Mouse (Mus musculus): ENCODE results near the gene Rasa2. TPM values are rescaled to one million over a fixed set of nuclear protein-coding genes. Genes with fewer than 3 reads are reported as not detected.
"Not testable (repeated sequence)": the region's sequence is repeated elsewhere in the genome, so short reads cannot be mapped to it uniquely, and the experiment has no call there.

Gene Rasa2
- polyA plus RNA-seq, 1 experiment = 1.5 TPM

GRCm38 (mm10) chr9:96524972-96525506 is 106.4 kb downstream of the Rasa2 start, which contains the start of gene Gm28729:
Gene Gm28729 (minus strand): TSS chr9:96525264.
- Histone ChIP-seq H3K79me2 (ENCODE audit: control insufficient read depth, insufficient read depth) (no peaks in the 10 kb centered on the region), H3ac (ENCODE audit: control insufficient read depth, insufficient read length, low read depth) (no peak within 1 kb of the TSS), H3K4me3 (ENCODE audit: insufficient read depth, poor library complexity, severe bottlenecking) (no peak within 1 kb of the TSS), H3K79me3 (ENCODE audit: low read depth) (no peaks in the 10 kb centered on the region), H3K27me3 (ENCODE audit: control insufficient read depth, insufficient read depth, insufficient read length) (peaks cover 3% of the 10 kb centered on the region), H3K36me3 (ENCODE audit: control insufficient read depth, insufficient read depth) (no peaks in the 10 kb centered on the region)
- TF ChIP-seq USF1 (IDR thresholded peaks at IDR 0.05; ENCODE audit: low read depth) (no peak), FOSL1 (IDR thresholded peaks at IDR 0.05; ENCODE audit: insufficient read depth, low read length, poor library complexity, severe bottlenecking) (no peak), MYOD1 (IDR thresholded peaks at IDR 0.05; ENCODE audit: control insufficient read depth, insufficient read length, low read depth) (no peak), CTCF (IDR thresholded peaks at IDR 0.05; ENCODE audit: control insufficient read depth, insufficient read depth, insufficient read length) (no peak), MYOG (IDR thresholded peaks at IDR 0.05; ENCODE audit: control insufficient read depth, extremely low read depth, insufficient read length) (no peak), CEBPB (IDR thresholded peaks at IDR 0.05; ENCODE audit: low read depth) (no peak), MAX (IDR thresholded peaks at IDR 0.05) (no peak)

GRCm38 (mm10) chr9:96523148-96523547 is 108.3 kb downstream of the Rasa2 start:
- H3K4me3 ChIP-seq (ENCODE audit: insufficient read depth, poor library complexity, severe bottlenecking) = no peak overlapping the region
- H3K79me3 ChIP-seq (ENCODE audit: low read depth) = no peaks in the 10 kb centered on the region
- H3K27me3 ChIP-seq (ENCODE audit: control insufficient read depth, insufficient read depth, insufficient read length) = peaks cover 3% of the 10 kb centered on the region
- TF ChIP-seq MYOG (IDR thresholded peaks at IDR 0.05; ENCODE audit: control insufficient read depth, extremely low read depth, insufficient read length) (no peak), FOSL1 (IDR thresholded peaks at IDR 0.05; ENCODE audit: insufficient read depth, low read length, poor library complexity, severe bottlenecking) (no peak)
- no peak overlapping the region for H3ac ChIP-seq (ENCODE audit: control insufficient read depth, insufficient read length, low read depth)
- no peaks in the 10 kb centered on the region for H3K36me3 ChIP-seq (ENCODE audit: control insufficient read depth, insufficient read depth)
- H3K79me2 ChIP-seq (ENCODE audit: control insufficient read depth, insufficient read depth) = no peaks in the 10 kb centered on the region

- not testable (repeated sequence) for H3ac ChIP-seq (ENCODE audit: control insufficient read depth, insufficient read length, low read depth); H3K79me3 ChIP-seq (ENCODE audit: low read depth); H3K79me2 ChIP-seq (ENCODE audit: control insufficient read depth, insufficient read depth); H3K27me3 ChIP-seq (ENCODE audit: control insufficient read depth, insufficient read depth, insufficient read length); H3K36me3 ChIP-seq (ENCODE audit: control insufficient read depth, insufficient read depth); H3K4me3 ChIP-seq (ENCODE audit: insufficient read depth, poor library complexity, severe bottlenecking)
Measured at GRCm38 (mm10) chr9:96521574-96521973, 109.8 kb downstream of the Rasa2 start.

- Histone ChIP-seq H3K79me2 (ENCODE audit: control insufficient read depth, insufficient read depth) (no peaks in the 10 kb centered on the region), H3K4me3 (ENCODE audit: insufficient read depth, poor library complexity, severe bottlenecking) (no peak overlapping the region), H3K27me3 (ENCODE audit: control insufficient read depth, insufficient read depth, insufficient read length) (no peaks in the 10 kb centered on the region)
Measured at GRCm38 (mm10) chr9:96517429-96517828, 114.0 kb downstream of the Rasa2 start.

GRCm38 (mm10) chr9:96516806-96517205 is 114.6 kb downstream of the Rasa2 start:
- no peaks in the 10 kb centered on the region for H3K79me2 ChIP-seq (ENCODE audit: control insufficient read depth, insufficient read depth)
- no peak overlapping the region for H3ac ChIP-seq (ENCODE audit: control insufficient read depth, insufficient read length, low read depth)
- H3K36me3 ChIP-seq (ENCODE audit: control insufficient read depth, insufficient read depth) = no peaks in the 10 kb centered on the region
- no peak for TF ChIP-seq MAX (IDR thresholded peaks at IDR 0.05)
- no peak for TF ChIP-seq USF1 (IDR thresholded peaks at IDR 0.05; ENCODE audit: low read depth)
- TF ChIP-seq FOSL1 (IDR thresholded peaks at IDR 0.05; ENCODE audit: insufficient read depth, low read length, poor library complexity, severe bottlenecking) = no peak
- TF ChIP-seq CTCF (IDR thresholded peaks at IDR 0.05; ENCODE audit: control insufficient read depth, insufficient read depth, insufficient read length) = no peak
- TF ChIP-seq MYOG (IDR thresholded peaks at IDR 0.05; ENCODE audit: control insufficient read depth, extremely low read depth, insufficient read length) = no peak
- no peak for TF ChIP-seq MYOD1 (IDR thresholded peaks at IDR 0.05; ENCODE audit: control insufficient read depth, insufficient read length, low read depth)
- no peak for TF ChIP-seq CEBPB (IDR thresholded peaks at IDR 0.05; ENCODE audit: low read depth)
- H3K27me3 ChIP-seq (ENCODE audit: control insufficient read depth, insufficient read depth, insufficient read length) = no peaks in the 10 kb centered on the region
- H3K4me3 ChIP-seq (ENCODE audit: insufficient read depth, poor library complexity, severe bottlenecking) = no peak overlapping the region
- no peaks in the 10 kb centered on the region for H3K79me3 ChIP-seq (ENCODE audit: low read depth)

More at GRCm38 (mm10) chr9:96517429-96517828, 114.0 kb downstream of the Rasa2 start:
- H3K79me3 ChIP-seq (ENCODE audit: low read depth) = no peaks in the 10 kb centered on the region
- no peak overlapping the region for H3ac ChIP-seq (ENCODE audit: control insufficient read depth, insufficient read length, low read depth)
- TF ChIP-seq MYOG (IDR thresholded peaks at IDR 0.05; ENCODE audit: control insufficient read depth, extremely low read depth, insufficient read length) = no peak
- no peak for TF ChIP-seq MYOD1 (IDR thresholded peaks at IDR 0.05; ENCODE audit: control insufficient read depth, insufficient read length, low read depth)
- TF ChIP-seq CEBPB (IDR thresholded peaks at IDR 0.05; ENCODE audit: low read depth) = no peak
- no peak for TF ChIP-seq CTCF (IDR thresholded peaks at IDR 0.05; ENCODE audit: control insufficient read depth, insufficient read depth, insufficient read length)
- no peak for TF ChIP-seq USF1 (IDR thresholded peaks at IDR 0.05; ENCODE audit: low read depth)
- TF ChIP-seq FOSL1 (IDR thresholded peaks at IDR 0.05; ENCODE audit: insufficient read depth, low read length, poor library complexity, severe bottlenecking) = no peak
- TF ChIP-seq MAX (IDR thresholded peaks at IDR 0.05) = no peak
- H3K36me3 ChIP-seq (ENCODE audit: control insufficient read depth, insufficient read depth) = no peaks in the 10 kb centered on the region

- Histone ChIP-seq H3ac (ENCODE audit: control insufficient read depth, insufficient read length, low read depth) (no peak overlapping the region), H3K36me3 (ENCODE audit: control insufficient read depth, insufficient read depth) (no peaks in the 10 kb centered on the region), H3K4me3 (ENCODE audit: insufficient read depth, poor library complexity, severe bottlenecking) (no peak overlapping the region), H3K79me2 (ENCODE audit: control insufficient read depth, insufficient read depth) (no peaks in the 10 kb centered on the region), H3K27me3 (ENCODE audit: control insufficient read depth, insufficient read depth, insufficient read length) (no peaks in the 10 kb centered on the region), H3K79me3 (ENCODE audit: low read depth) (no peaks in the 10 kb centered on the region)
- TF ChIP-seq CTCF (IDR thresholded peaks at IDR 0.05; ENCODE audit: control insufficient read depth, insufficient read depth, insufficient read length) (no peak), USF1 (IDR thresholded peaks at IDR 0.05; ENCODE audit: low read depth) (no peak), MAX (IDR thresholded peaks at IDR 0.05) (no peak), CEBPB (IDR thresholded peaks at IDR 0.05; ENCODE audit: low read depth) (no peak), MYOD1 (IDR thresholded peaks at IDR 0.05; ENCODE audit: control insufficient read depth, insufficient read length, low read depth) (no peak), MYOG (IDR thresholded peaks at IDR 0.05; ENCODE audit: control insufficient read depth, extremely low read depth, insufficient read length) (no peak), FOSL1 (IDR thresholded peaks at IDR 0.05; ENCODE audit: insufficient read depth, low read length, poor library complexity, severe bottlenecking) (no peak)
Measured at GRCm38 (mm10) chr9:96515737-96516136, 115.7 kb downstream of the Rasa2 start.

Measured in C2C12 (cell line).